Mouse (Mus musculus) ES-Bruce4 (cell line): ENCODE measurements at regions not wholly inside any gene's neighbourhood (a gene's known extent, or its start where the extent isn't known, plus 50 kb on each side); places are given as distances from the start of the nearest gene placed in this dataset.

ENCODE experiments used
- CTCF ChIP-seq: IDR thresholded peaks from one replicate; pipeline ENCODE4 v1.8.1; 2011; ENCODE audit warnings: low read depth, low read length
- EP300 ChIP-seq: IDR thresholded peaks from 2 replicates; pipeline ENCODE4 v1.6.1; 2011; ENCODE audit warnings: low read depth, low read length; ENCODE audit not compliant: insufficient read depth

GRCm38 (mm10) chr7:54505235-54505634, 330.1 kb upstream of the Luzp2 start:
- TF ChIP-seq CTCF (no peak), EP300 (no peak)
